Mouse (Mus musculus) brown adipose tissue, adult 24 weeks (tissue): ENCODE data around the gene Vdac1. TPM values are rescaled to one million over a fixed set of nuclear protein-coding genes. Genes with fewer than 3 reads are reported as not detected.

Experiments used
- H3K27ac ChIP-seq: fragments of 200-500 bp; replicated peaks from 2 replicates; pipeline ENCODE4 v1.5.1; 2012; ENCODE audit warnings: low read depth, mild to moderate bottlenecking, low read length
- H3K4me1 ChIP-seq: fragments of 200-500 bp; 2 replicates; pipeline ENCODE4 v1.6.1; 2012; ENCODE audit warnings: low read length, mixed read lengths; ENCODE audit not compliant: control insufficient read depth, insufficient read depth, insufficient read length
- H3K4me3 ChIP-seq: fragments of 200-500 bp; 2 replicates; pipeline ENCODE4 v1.5.1; 2012; ENCODE audit warnings: low read depth, mild to moderate bottlenecking, low read length, moderate library complexity; ENCODE audit not compliant: insufficient read depth
- polyA plus RNA-seq: library from polyadenylated mRNA; stranded (reverse); fragments of >200 nt; gene quantifications from 2 replicates; pipeline ENCODE4 v1.2.4, GENCODE M21; 2012; ENCODE audit not compliant: missing spikeins, insufficient read depth, insufficient read length

The Vdac1 gene
- polyA plus RNA-seq, 1 experiment = 336 TPM

GRCm38 (mm10) chr11:52404209-52404608 is 43.5 kb downstream of the Vdac1 start:
- Histone ChIP-seq H3K4me3 (no peak overlapping the region), H3K4me1 (no peaks in the 10 kb centered on the region; the same call in 1 of the 2 replicates), H3K27ac (no peak overlapping the region)

GRCm38 (mm10) chr11:52405196-52405688 is 44.6 kb downstream of the Vdac1 start:
- Histone ChIP-seq H3K4me1 (no peaks in the 10 kb centered on the region; the same call in 1 of the 2 replicates), H3K4me3 (no peak overlapping the region), H3K27ac (no peak overlapping the region)

GRCm38 (mm10) chr11:52409316-52409715 is 48.7 kb downstream of the Vdac1 start:
- Histone ChIP-seq H3K27ac (no peak overlapping the region), H3K4me3 (no peak overlapping the region), H3K4me1 (no peaks in the 10 kb centered on the region)

GRCm38 (mm10) chr11:52418358-52418757 is 57.7 kb downstream of the Vdac1 start:
- H3K27ac ChIP-seq = no peak overlapping the region
- H3K4me1 ChIP-seq = no peaks in the 10 kb centered on the region
- H3K4me3 ChIP-seq = no peak overlapping the region

- H3K27ac ChIP-seq = no peak overlapping the region
- H3K4me1 ChIP-seq = no peaks in the 10 kb centered on the region
- H3K4me3 ChIP-seq = no peak overlapping the region
Observed at GRCm38 (mm10) chr11:52419246-52419645, 58.6 kb downstream of the Vdac1 start.

- H3K4me3 ChIP-seq = no peak overlapping the region
- no peak overlapping the region for H3K27ac ChIP-seq
- H3K4me1 ChIP-seq = no peaks in the 10 kb centered on the region
Observed at GRCm38 (mm10) chr11:52419861-52420260, 59.2 kb downstream of the Vdac1 start.

GRCm38 (mm10) chr11:52420296-52421052 is 59.8 kb downstream of the Vdac1 start:
- Histone ChIP-seq H3K27ac (no peak overlapping the region), H3K4me1 (no peaks in the 10 kb centered on the region), H3K4me3 (no peak overlapping the region)

GRCm38 (mm10) chr11:52421053-52421778 is 60.6 kb downstream of the Vdac1 start:
- Histone ChIP-seq H3K4me3 (no peak overlapping the region), H3K4me1 (no peaks in the 10 kb centered on the region), H3K27ac (no peak overlapping the region)

GRCm38 (mm10) chr11:52429440-52429839 is 68.8 kb downstream of the Vdac1 start:
- H3K4me1 ChIP-seq = no peaks in the 10 kb centered on the region
- no peak overlapping the region for H3K4me3 ChIP-seq
- no peak overlapping the region for H3K27ac ChIP-seq

- Histone ChIP-seq H3K27ac (no peak overlapping the region), H3K4me1 (no peaks in the 10 kb centered on the region), H3K4me3 (no peak overlapping the region)
Observed at GRCm38 (mm10) chr11:52431594-52431993, 70.9 kb downstream of the Vdac1 start.

- Histone ChIP-seq H3K4me1 (no peaks in the 10 kb centered on the region), H3K27ac (no peak overlapping the region), H3K4me3 (no peak overlapping the region)
Observed at GRCm38 (mm10) chr11:52432148-52432547, 71.5 kb downstream of the Vdac1 start.

- H3K4me1 ChIP-seq = no peaks in the 10 kb centered on the region
- H3K4me3 ChIP-seq = no peak overlapping the region
- H3K27ac ChIP-seq = no peak overlapping the region
Observed at GRCm38 (mm10) chr11:52433076-52433796, 72.6 kb downstream of the Vdac1 start.

GRCm38 (mm10) chr11:52433797-52434195 is 73.1 kb downstream of the Vdac1 start:
- no peak overlapping the region for H3K27ac ChIP-seq
- no peak overlapping the region for H3K4me3 ChIP-seq
- H3K4me1 ChIP-seq = no peaks in the 10 kb centered on the region

- Histone ChIP-seq H3K27ac (no peak overlapping the region), H3K4me1 (no peaks in the 10 kb centered on the region), H3K4me3 (no peak overlapping the region)
Observed at GRCm38 (mm10) chr11:52435466-52435865, 74.8 kb downstream of the Vdac1 start.

- Histone ChIP-seq H3K4me1 (no peaks in the 10 kb centered on the region), H3K27ac (no peak overlapping the region), H3K4me3 (no peak overlapping the region)
Observed at GRCm38 (mm10) chr11:52437123-52437522, 76.5 kb downstream of the Vdac1 start.
